Mouse (Mus musculus) embryonic facial prominence, embryonic 12.5 days (tissue): ENCODE measurements around the gene Pon3. TPM values are rescaled to one million over a fixed set of nuclear protein-coding genes. Genes with fewer than 3 reads are reported as not detected.
"Not testable (repeated sequence)": the region's sequence is repeated elsewhere in the genome, so short reads cannot be mapped to it uniquely, and the experiment has no call there.

Experiments
- ATAC-seq: fragments of 200-750 bp; cut with Nextera tagmentation; 2 replicates; pipeline ENCODE4 v1.8.0; 2017; ENCODE audit not compliant: insufficient number of reproducible peaks, insufficient read depth, low FRiP score, low TSS enrichment
- H3K27ac ChIP-seq: fragments of 300-500 bp; sonication (generic); 2 replicates; pipeline ENCODE4 v1.5.1; 2016; ENCODE audit warnings: mild to moderate bottlenecking
- H3K27me3 ChIP-seq: fragments of 300-500 bp; sonication (generic); 2 replicates; pipeline ENCODE4 v1.6.1; 2016; ENCODE audit warnings: mild to moderate bottlenecking, moderate library complexity
- H3K36me3 ChIP-seq: fragments of 300-500 bp; sonication (generic); 2 replicates; pipeline ENCODE4 v1.6.1; 2016; ENCODE audit warnings: mild to moderate bottlenecking
- H3K4me1 ChIP-seq: fragments of 300-500 bp; sonication (generic); 2 replicates; pipeline ENCODE4 v1.6.1; 2016
- H3K4me2 ChIP-seq: fragments of 300-500 bp; sonication (generic); replicated peaks from 2 replicates; pipeline ENCODE4 v1.6.1; 2016; ENCODE audit warnings: mild to moderate bottlenecking, moderate library complexity
- H3K4me3 ChIP-seq: fragments of 300-500 bp; sonication (generic); 2 replicates; pipeline ENCODE4 v1.5.1; 2016; ENCODE audit warnings: mild to moderate bottlenecking
- H3K9ac ChIP-seq: fragments of 300-500 bp; sonication (generic); 2 replicates; pipeline ENCODE4 v1.6.1; 2016; ENCODE audit warnings: mild to moderate bottlenecking, moderate library complexity
- H3K9me3 ChIP-seq: fragments of 300-500 bp; sonication (generic); 2 replicates; pipeline ENCODE4 v1.6.1; 2016; ENCODE audit warnings: mild to moderate bottlenecking, moderate library complexity
- WGBS: fragments of 180-500 bp; shearing (Covaris S2); methylation state at CpG from one replicate; pipeline ENCODE4 v1.1.7; 2016; 5-methylcytosine and 5-hydroxymethylcytosine counted together
- polyA plus RNA-seq: library from polyadenylated mRNA; unstranded; fragments of >200 nt; fragmentation: Nextera tagmentation; extraction: Ambion mirVana; gene quantifications from 2 replicates; pipeline ENCODE4 v1.2.1, GENCODE M21; 2016

Pon3 gene
- polyA plus RNA-seq, 1 experiment from 2014 or later = 6.6 TPM

GRCm38 (mm10) chr6:5238799-5239198, 17.3 kb downstream of the Pon3 start:
- Histone ChIP-seq H3K9ac (no peak overlapping the region), H3K36me3 (no peaks in the 10 kb centered on the region), H3K27me3 (no peaks in the 10 kb centered on the region), H3K4me3 (no peak overlapping the region), H3K9me3 (no peaks in the 10 kb centered on the region), H3K4me2 (no peak overlapping the region), H3K4me1 (no peaks in the 10 kb centered on the region), H3K27ac (no peak overlapping the region)
- WGBS = 91% methylated on average over 3 of the region's 3 CpGs
- ATAC-seq = no peak

GRCm38 (mm10) chr6:5237510-5237909, 18.6 kb downstream of the Pon3 start:
- Histone ChIP-seq H3K27me3 (no peaks in the 10 kb centered on the region), H3K4me1 (no peaks in the 10 kb centered on the region), H3K9me3 (no peaks in the 10 kb centered on the region), H3K4me3 (no peak overlapping the region), H3K9ac (no peak overlapping the region), H3K27ac (no peak overlapping the region), H3K4me2 (no peak overlapping the region), H3K36me3 (no peaks in the 10 kb centered on the region)
- 78% methylated on average over 4 of the region's 4 CpGs for WGBS
- no peak for ATAC-seq

DNA sequence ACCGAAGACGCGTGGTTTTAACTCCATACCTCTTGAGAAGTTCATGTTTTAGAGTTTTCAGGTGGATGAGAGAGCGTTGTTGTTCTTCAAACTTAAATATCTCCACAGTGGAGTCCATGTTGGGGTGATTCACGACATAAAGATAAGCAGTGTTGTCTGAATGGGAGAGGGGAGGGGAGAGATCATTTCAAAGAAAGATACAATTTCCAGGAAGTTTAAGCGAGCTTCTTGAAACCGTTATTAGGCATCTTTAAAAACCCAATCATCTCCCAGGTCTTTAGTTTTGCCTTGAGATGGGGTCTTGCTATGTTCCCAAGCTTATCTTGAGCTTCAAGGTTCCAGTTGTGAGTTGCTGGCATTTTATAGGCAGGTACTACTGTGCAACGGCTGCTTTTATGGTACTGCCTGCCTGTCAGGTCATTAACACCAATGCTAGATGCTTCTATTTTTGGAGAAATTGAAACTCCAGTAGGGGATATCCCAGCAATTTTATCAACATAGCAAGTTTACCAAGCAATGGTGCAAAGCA, 19.2 kb downstream of the Pon3 start:
- no peaks in the 10 kb centered on the region for H3K27me3 ChIP-seq
- no peak overlapping the region for H3K4me3 ChIP-seq
- H3K36me3 ChIP-seq = no peaks in the 10 kb centered on the region
- 91% methylated on average over 8 of the region's 8 CpGs for WGBS
- H3K27ac ChIP-seq = no peak overlapping the region
- no peak overlapping the region for H3K9ac ChIP-seq
- H3K4me1 ChIP-seq = no peaks in the 10 kb centered on the region
- no peak for ATAC-seq
- H3K9me3 ChIP-seq = no peaks in the 10 kb centered on the region
- H3K4me2 ChIP-seq = no peak overlapping the region

DNA sequence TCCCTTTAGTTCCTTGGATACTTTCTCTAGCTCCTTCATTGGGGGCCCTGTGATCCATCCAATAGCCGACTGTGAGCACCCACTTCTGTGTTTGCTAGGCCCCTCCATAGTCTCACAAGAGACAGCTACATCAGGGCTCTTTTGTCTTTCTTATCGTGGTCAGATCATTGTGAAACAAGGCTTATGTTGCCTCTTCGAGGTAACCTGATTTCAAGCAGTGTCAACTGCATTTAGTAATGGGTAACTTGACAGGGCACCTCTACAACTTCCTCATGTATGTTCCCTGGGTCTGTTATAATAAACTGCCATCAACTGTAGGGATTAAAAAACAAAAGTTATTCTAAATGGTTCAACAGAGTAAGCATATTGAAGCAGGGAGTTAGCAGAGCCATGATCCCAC, 21.5 kb downstream of the Pon3 start:
- Histone ChIP-seq H3K9me3 (no peaks in the 10 kb centered on the region), H3K9ac (no peak overlapping the region), H3K4me3 (no peak overlapping the region), H3K4me1 (no peaks in the 10 kb centered on the region), H3K36me3 (no peaks in the 10 kb centered on the region), H3K27ac (no peak overlapping the region), H3K27me3 (no peaks in the 10 kb centered on the region), H3K4me2 (no peak overlapping the region)
- no peak for ATAC-seq
- 69% methylated on average over 3 of the region's 3 CpGs for WGBS

- 91% methylated on average over 1 of the region's 1 CpGs for WGBS
- no peak for ATAC-seq
Measured at GRCm38 (mm10) chr6:5233812-5234211, 22.3 kb downstream of the Pon3 start.

DNA sequence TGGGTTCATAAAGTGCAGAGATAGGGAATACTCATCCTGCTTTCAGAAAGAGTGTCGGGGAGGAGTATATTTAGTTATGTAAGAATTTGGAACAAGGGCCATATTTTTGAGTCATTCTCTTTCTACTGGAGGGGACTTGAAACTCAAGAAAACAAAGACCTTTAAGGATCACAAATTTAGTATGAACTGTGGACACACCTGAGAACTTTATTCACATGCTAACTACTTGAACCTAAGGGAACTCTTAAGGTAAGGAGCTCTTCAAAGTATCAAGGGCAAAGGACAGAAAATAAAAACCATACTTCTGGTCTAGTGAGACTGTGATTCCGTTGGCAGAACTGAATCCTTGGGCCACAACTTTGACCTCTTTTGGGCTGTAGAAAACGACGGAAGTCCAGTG, 24.1 kb downstream of the Pon3 start:
- H3K4me3 ChIP-seq = no peak overlapping the region
- no peak overlapping the region for H3K4me2 ChIP-seq
- 83% methylated on average over 4 of the region's 4 CpGs for WGBS
- no peaks in the 10 kb centered on the region for H3K36me3 ChIP-seq
- no peaks in the 10 kb centered on the region for H3K27me3 ChIP-seq
- no peak overlapping the region for H3K27ac ChIP-seq
- ATAC-seq = no peak
- no peaks in the 10 kb centered on the region for H3K9me3 ChIP-seq
- H3K4me1 ChIP-seq = no peaks in the 10 kb centered on the region
- H3K9ac ChIP-seq = no peak overlapping the region

More at GRCm38 (mm10) chr6:5233812-5234211, 22.3 kb downstream of the Pon3 start:
- Histone ChIP-seq H3K4me2 (no peak overlapping the region), H3K27ac (no peak overlapping the region), H3K4me1 (no peaks in the 10 kb centered on the region), H3K36me3 (no peaks in the 10 kb centered on the region), H3K9ac (no peak overlapping the region), H3K4me3 (no peak overlapping the region), H3K27me3 (no peaks in the 10 kb centered on the region), H3K9me3 (no peaks in the 10 kb centered on the region)

- no peak overlapping the region for H3K4me2 ChIP-seq
- H3K4me3 ChIP-seq = no peak overlapping the region
- whole genome bisulfite sequencing = 86% methylated on average over 5 of the region's 5 CpGs
- H3K9me3 ChIP-seq = no peaks in the 10 kb centered on the region
- H3K27ac ChIP-seq = no peak overlapping the region
- no peak for ATAC-seq
- H3K4me1 ChIP-seq = no peaks in the 10 kb centered on the region
- H3K9ac ChIP-seq = no peak overlapping the region
- no peaks in the 10 kb centered on the region for H3K36me3 ChIP-seq
- no peaks in the 10 kb centered on the region for H3K27me3 ChIP-seq
Measured at GRCm38 (mm10) chr6:5230261-5230660, 25.8 kb downstream of the Pon3 start.

- H3K9me3 ChIP-seq, H3K9ac ChIP-seq, H3K4me2 ChIP-seq, H3K4me3 ChIP-seq, H3K36me3 ChIP-seq, H3K27ac ChIP-seq, H3K27me3 ChIP-seq, ATAC-seq, H3K4me1 ChIP-seq: not testable (repeated sequence)
- 86% methylated on average over 2 of the region's 2 CpGs for WGBS
Measured at GRCm38 (mm10) chr6:5223551-5223950, 32.5 kb downstream of the Pon3 start.

DNA sequence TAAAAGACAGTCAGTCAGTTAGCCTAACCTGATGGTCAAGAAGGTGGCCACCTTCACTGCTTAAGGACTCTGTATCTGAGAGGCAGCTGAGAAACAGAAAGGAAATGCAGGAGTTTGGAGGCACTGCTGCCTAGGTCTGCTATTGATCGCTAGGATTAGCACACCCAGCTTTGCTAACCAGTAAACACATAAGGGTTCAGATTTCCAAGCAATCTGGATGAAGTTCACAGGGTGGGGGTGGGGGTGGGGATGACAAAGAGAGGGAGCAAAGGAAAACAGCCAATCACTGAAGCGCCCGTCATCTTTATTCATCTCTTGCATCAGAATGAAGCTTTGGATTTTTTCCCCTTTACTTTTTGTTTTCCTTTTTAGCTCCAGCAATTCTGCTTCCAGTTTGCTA, 34.0 kb downstream of the Pon3 start:
- H3K27ac ChIP-seq = no peak overlapping the region
- no peaks in the 10 kb centered on the region for H3K36me3 ChIP-seq
- H3K9ac ChIP-seq = no peak overlapping the region
- H3K4me1 ChIP-seq = no peaks in the 10 kb centered on the region
- no peaks in the 10 kb centered on the region for H3K27me3 ChIP-seq
- 53% methylated on average over 3 of the region's 3 CpGs for WGBS
- H3K9me3 ChIP-seq = no peaks in the 10 kb centered on the region
- ATAC-seq = no peak
- no peak overlapping the region for H3K4me2 ChIP-seq
- no peak overlapping the region for H3K4me3 ChIP-seq

- no peak for ATAC-seq
- Histone ChIP-seq H3K4me3 (no peak overlapping the region), H3K36me3 (no peaks in the 10 kb centered on the region), H3K9ac (no peak overlapping the region), H3K9me3 (no peaks in the 10 kb centered on the region), H3K27me3 (no peaks in the 10 kb centered on the region), H3K4me2 (no peak overlapping the region), H3K27ac (no peak overlapping the region), H3K4me1 (no peaks in the 10 kb centered on the region)
- WGBS = 92% methylated on average over 4 of the region's 4 CpGs
Measured at GRCm38 (mm10) chr6:5218190-5218589, 37.9 kb downstream of the Pon3 start.

- Histone ChIP-seq H3K27me3 (no peaks in the 10 kb centered on the region), H3K4me1 (no peaks in the 10 kb centered on the region), H3K9ac (no peak overlapping the region), H3K4me3 (no peak overlapping the region), H3K27ac (no peak overlapping the region), H3K4me2 (no peak overlapping the region), H3K36me3 (no peaks in the 10 kb centered on the region), H3K9me3 (no peaks in the 10 kb centered on the region)
- no peak for ATAC-seq
- WGBS = 96% methylated on average over 2 of the region's 2 CpGs
Measured at GRCm38 (mm10) chr6:5207817-5208216, 48.3 kb downstream of the Pon3 start.

- 81% methylated on average over 3 of the region's 3 CpGs for WGBS
- H3K4me1 ChIP-seq = no peaks in the 10 kb centered on the region
- H3K27ac ChIP-seq = no peak overlapping the region
- no peaks in the 10 kb centered on the region for H3K9me3 ChIP-seq
- no peak for ATAC-seq
- H3K27me3 ChIP-seq = no peaks in the 10 kb centered on the region
- H3K9ac ChIP-seq = no peak overlapping the region
- H3K36me3 ChIP-seq = no peaks in the 10 kb centered on the region
- no peak overlapping the region for H3K4me3 ChIP-seq
- no peak overlapping the region for H3K4me2 ChIP-seq
Measured at GRCm38 (mm10) chr6:5199916-5200315, 56.2 kb downstream of the Pon3 start.

- Histone ChIP-seq H3K4me3 (no peak overlapping the region), H3K4me1 (no peaks in the 10 kb centered on the region), H3K27me3 (no peaks in the 10 kb centered on the region), H3K4me2 (no peak overlapping the region), H3K9me3 (no peaks in the 10 kb centered on the region), H3K27ac (no peak overlapping the region), H3K36me3 (no peaks in the 10 kb centered on the region), H3K9ac (no peak overlapping the region)
- 89% methylated on average over 8 of the region's 8 CpGs for WGBS
- ATAC-seq = no peak
Measured at GRCm38 (mm10) chr6:5199376-5199905, 56.6 kb downstream of the Pon3 start.
